Mouse (Mus musculus): Measurements from ENCODE around the gene Ss18l2. TPM values are rescaled to one million over a fixed set of nuclear protein-coding genes. Genes with fewer than 3 reads are reported as not detected.
A peak's percentile ranks its signal among the peaks of the same experiment; 100 is the strongest.

The Ss18l2 gene
- polyA plus RNA-seq, 1 experiment from 2014 or later = 106 TPM

GRCm38 (mm10) chr9:121708506-121709486, 1.3 kb upstream of the Ss18l2 start:
- 70% methylated on average over 7 of the region's 7 CpGs for WGBS
- Histone ChIP-seq H3K27me3 (ENCODE audit: control insufficient read depth, insufficient read depth, low read length) (no peaks in the 10 kb centered on the region), H3K9ac (ENCODE audit: low read length) (no peak overlapping the region), H3K4me3 (ENCODE audit: low read depth, low read length) (no peak overlapping the region), H3K4me2 (no peak overlapping the region), H3K36me3 (ENCODE audit: control insufficient read depth, insufficient read depth, low read length) (no peaks in the 10 kb centered on the region; the same call in 1 of the 2 replicates), H3K27ac (ENCODE audit: low read depth, low read length) (no peak overlapping the region), H3K4me1 (ENCODE audit: control insufficient read depth, insufficient read depth, low read length) (peaks cover 23% of the 10 kb centered on the region), H3K9me3 (ENCODE audit: control insufficient read depth, low read length) (no peaks in the 10 kb centered on the region)
- ATAC-seq (ENCODE audit: low FRiP score) = no peak
- DNase-seq (ENCODE audit: low spot score, missing footprints) = peak; percentile 47

- Histone ChIP-seq H3K27me3 (ENCODE audit: control insufficient read depth, insufficient read depth, low read length) (no peaks in the 10 kb centered on the region), H3K9ac (ENCODE audit: low read length) (peak overlapping the region; percentile 85), H3K4me1 (ENCODE audit: control insufficient read depth, insufficient read depth, low read length) (peaks cover 14% of the 10 kb centered on the region), H3K27ac (ENCODE audit: low read depth, low read length) (peak overlapping the region; percentile 80), H3K4me3 (ENCODE audit: low read depth, low read length) (peak overlapping the region; percentile 85), H3K9me3 (ENCODE audit: control insufficient read depth, low read length) (no peaks in the 10 kb centered on the region), H3K36me3 (ENCODE audit: control insufficient read depth, insufficient read depth, low read length) (no peaks in the 10 kb centered on the region; the same call in 1 of the 2 replicates), H3K4me2 (peak overlapping the region; percentile 78)
- 0% methylated on average over 18 of the region's 18 CpGs for WGBS
- no peak for DNase-seq (ENCODE audit: low spot score, missing footprints)
- peak; percentile 60 for ATAC-seq (ENCODE audit: low FRiP score)
Measured at GRCm38 (mm10) chr9:121710584-121710975, 451 bp downstream of the Ss18l2 start.

DNA sequence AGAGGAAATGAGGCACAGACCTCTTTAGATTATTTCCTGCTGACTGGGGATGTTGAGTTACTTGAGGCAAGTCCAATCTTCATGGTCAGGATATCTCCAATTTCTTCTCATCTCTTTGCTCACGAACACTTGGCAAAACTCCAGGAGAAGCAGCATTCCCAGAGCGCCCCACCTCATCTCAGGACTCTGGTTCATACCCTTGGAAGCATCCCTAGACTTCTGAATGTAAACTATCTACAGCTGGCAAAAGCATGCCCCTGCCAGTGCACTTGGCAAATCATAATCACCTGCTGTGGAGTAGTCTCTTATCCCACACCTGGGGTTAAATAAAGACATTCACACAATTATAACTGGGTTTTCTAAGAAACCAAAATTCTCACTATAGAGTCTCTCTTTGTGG, 6.9 kb downstream of the Ss18l2 start:
- Histone ChIP-seq H3K27me3 (ENCODE audit: control insufficient read depth, insufficient read depth, low read length) (no peaks in the 10 kb centered on the region), H3K4me2 (no peak overlapping the region), H3K9ac (ENCODE audit: low read length) (no peak overlapping the region), H3K36me3 (ENCODE audit: control insufficient read depth, insufficient read depth, low read length) (no peaks in the 10 kb centered on the region; the same call in 1 of the 2 replicates), H3K4me3 (ENCODE audit: low read depth, low read length) (no peak overlapping the region), H3K9me3 (ENCODE audit: control insufficient read depth, low read length) (no peaks in the 10 kb centered on the region), H3K4me1 (ENCODE audit: control insufficient read depth, insufficient read depth, low read length) (peaks cover 7% of the 10 kb centered on the region), H3K27ac (ENCODE audit: low read depth, low read length) (no peak overlapping the region)
- DNase-seq (ENCODE audit: low spot score, missing footprints) = no peak
- WGBS = 88% methylated on average over 2 of the region's 2 CpGs
- ATAC-seq (ENCODE audit: low FRiP score) = no peak

GRCm38 (mm10) chr9:121718070-121718705, 8.1 kb downstream of the Ss18l2 start:
- no peak for DNase-seq (ENCODE audit: low spot score, missing footprints)
- peak overlapping the region; percentile 95 for H3K4me3 ChIP-seq (ENCODE audit: low read depth, low read length)
- 67% methylated on average over 15 of the region's 15 CpGs for WGBS

DNA sequence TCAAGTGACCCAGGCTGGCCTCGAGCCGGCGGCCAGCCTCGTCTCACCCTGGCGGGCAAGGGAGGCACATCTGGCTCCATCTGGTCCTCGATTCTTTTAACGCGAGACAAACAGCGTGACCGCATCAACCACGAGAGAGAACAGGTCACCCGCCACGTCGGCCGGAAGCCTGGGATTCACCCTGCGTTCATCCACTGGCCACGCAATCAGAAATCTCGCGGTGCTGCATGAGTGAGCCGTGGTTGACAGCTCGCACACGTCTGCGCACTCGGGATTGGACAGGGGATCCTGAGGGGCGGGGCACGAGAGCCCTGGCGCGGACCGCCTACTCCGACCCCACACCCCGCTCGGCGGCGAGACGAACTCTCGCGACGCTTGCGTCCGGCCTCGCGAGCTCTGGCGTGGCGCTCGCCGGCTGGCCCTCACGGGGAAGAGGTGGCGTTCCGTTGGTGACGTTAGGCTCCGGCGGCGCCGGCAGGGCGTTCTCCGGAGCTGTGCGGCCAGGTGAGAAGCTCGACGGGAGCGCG, 8.7 kb downstream of the Ss18l2 start, which contains the start of gene Nktr:
Gene Nktr, plus strand, starts transcription at position 378 of the 527 bp plus-strand sequence.
- DNase-seq (ENCODE audit: low spot score, missing footprints) = peak; percentile 98
- Histone ChIP-seq H3K4me1 (ENCODE audit: control insufficient read depth, insufficient read depth, low read length) (peaks cover 7% of the 10 kb centered on the region), H3K36me3 (ENCODE audit: control insufficient read depth, insufficient read depth, low read length) (no peaks in the 10 kb centered on the region), H3K4me2 (peak within 1 kb of the TSS; percentile 95), H3K27me3 (ENCODE audit: control insufficient read depth, insufficient read depth, low read length) (no peaks in the 10 kb centered on the region), H3K4me3 (ENCODE audit: low read depth, low read length) (peak within 1 kb of the TSS; percentile 95), H3K27ac (ENCODE audit: low read depth, low read length) (peak within 1 kb of the TSS; percentile 89), H3K9ac (ENCODE audit: low read length) (peak within 1 kb of the TSS; percentile 92), H3K9me3 (ENCODE audit: control insufficient read depth, low read length) (no peaks in the 10 kb centered on the region)
- peak; percentile 99 for ATAC-seq (ENCODE audit: low FRiP score)
- under 1% methylated on average over 47 of the region's 61 CpGs for WGBS

More at GRCm38 (mm10) chr9:121718070-121718705, 8.1 kb downstream of the Ss18l2 start:
- ATAC-seq (ENCODE audit: low FRiP score) = peak; percentile 5
- Histone ChIP-seq H3K36me3 (ENCODE audit: control insufficient read depth, insufficient read depth, low read length) (no peaks in the 10 kb centered on the region), H3K27me3 (ENCODE audit: control insufficient read depth, insufficient read depth, low read length) (no peaks in the 10 kb centered on the region), H3K27ac (ENCODE audit: low read depth, low read length) (peak overlapping the region; percentile 88), H3K4me2 (peak overlapping the region; percentile 65), H3K9ac (ENCODE audit: low read length) (peak overlapping the region; percentile 78), H3K4me1 (ENCODE audit: control insufficient read depth, insufficient read depth, low read length) (peaks cover 7% of the 10 kb centered on the region), H3K9me3 (ENCODE audit: control insufficient read depth, low read length) (no peaks in the 10 kb centered on the region)

DNA sequence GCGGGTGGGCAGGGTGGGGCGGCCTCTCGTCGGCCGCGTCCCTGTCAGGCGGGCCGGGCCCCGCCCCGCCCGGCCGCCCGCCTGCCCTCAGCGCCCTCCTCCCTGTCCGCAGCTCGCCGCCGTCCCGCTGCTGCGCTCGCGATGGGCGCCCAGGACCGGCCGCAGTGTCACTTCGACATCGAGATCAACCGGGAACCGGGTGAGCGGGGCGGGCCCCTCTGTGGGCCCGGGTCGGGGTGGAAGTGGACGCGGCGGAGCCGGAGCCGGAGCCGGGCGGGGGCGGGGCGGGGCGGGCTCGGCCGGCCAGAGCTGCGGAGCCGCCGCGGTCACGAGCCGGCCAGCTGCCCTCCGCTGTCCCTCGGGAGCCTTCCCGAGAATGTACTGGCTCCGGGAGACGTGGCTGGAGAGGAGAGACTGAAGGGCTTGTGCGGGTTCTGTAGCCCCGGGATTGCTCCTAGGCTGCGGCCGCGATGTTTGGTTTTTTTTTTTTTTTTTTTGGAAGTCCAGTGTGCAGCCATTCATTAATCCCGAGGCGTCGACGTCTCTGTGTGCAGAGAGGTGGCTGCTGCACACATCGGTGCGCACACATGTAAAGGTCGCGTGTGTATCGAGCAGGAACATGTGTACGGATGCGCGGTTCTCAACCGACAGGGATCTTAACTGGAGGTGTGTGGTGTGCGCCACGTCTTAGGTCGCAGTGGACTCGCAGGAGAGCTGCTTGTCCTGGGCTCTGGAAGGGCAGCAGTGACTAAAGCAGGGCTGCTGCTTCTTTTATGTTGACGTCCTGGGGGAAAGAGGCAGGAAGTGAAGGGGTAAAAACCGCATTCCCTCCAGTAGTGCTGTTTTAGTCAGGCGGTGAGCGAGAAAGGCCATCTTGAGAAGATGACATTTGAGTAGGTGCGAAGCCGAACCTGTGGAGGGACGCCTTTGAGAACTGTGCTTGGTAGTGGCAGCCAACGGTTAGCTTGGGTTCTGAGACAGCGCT, 9.5 kb downstream of the Ss18l2 start:
- peak; percentile 83 for ATAC-seq (ENCODE audit: low FRiP score)
- peaks cover 7% of the 10 kb centered on the region for H3K4me1 ChIP-seq (ENCODE audit: control insufficient read depth, insufficient read depth, low read length)
- peak overlapping the region; percentile 95 for H3K4me2 ChIP-seq
- H3K9me3 ChIP-seq (ENCODE audit: control insufficient read depth, low read length) = no peaks in the 10 kb centered on the region
- peak; percentile 95 for DNase-seq (ENCODE audit: low spot score, missing footprints)
- peak overlapping the region; percentile 92 for H3K9ac ChIP-seq (ENCODE audit: low read length)
- H3K4me3 ChIP-seq (ENCODE audit: low read depth, low read length) = peak overlapping the region; percentile 95
- under 1% methylated on average over 67 of the region's 87 CpGs for WGBS
- H3K27me3 ChIP-seq (ENCODE audit: control insufficient read depth, insufficient read depth, low read length) = no peaks in the 10 kb centered on the region
- H3K36me3 ChIP-seq (ENCODE audit: control insufficient read depth, insufficient read depth, low read length) = no peaks in the 10 kb centered on the region
- peak overlapping the region; percentile 89 for H3K27ac ChIP-seq (ENCODE audit: low read depth, low read length)

DNA sequence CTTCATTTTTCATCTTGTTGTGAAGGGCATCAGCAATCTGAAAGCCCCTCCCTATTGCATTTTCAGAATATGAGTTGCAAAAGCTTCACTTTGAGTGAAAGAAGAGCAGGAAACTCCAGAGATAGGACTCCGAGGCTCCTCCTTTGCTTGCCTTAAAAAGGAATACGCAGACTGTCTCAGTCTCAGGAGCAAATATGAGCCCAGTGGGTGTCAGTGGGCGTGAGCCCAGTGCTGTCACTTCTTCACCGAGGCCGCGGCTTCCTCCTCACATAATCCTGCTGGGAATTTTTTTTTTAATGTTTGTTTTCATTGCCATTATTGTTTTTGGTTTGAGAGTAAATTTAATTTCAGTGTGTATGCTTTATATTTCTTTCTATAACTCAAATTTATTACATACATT, 30.4 kb downstream of the Ss18l2 start:
- DNase-seq (ENCODE audit: low spot score, missing footprints) = no peak
- Histone ChIP-seq H3K9ac (ENCODE audit: low read length) (no peak overlapping the region), H3K9me3 (ENCODE audit: control insufficient read depth, low read length) (no peaks in the 10 kb centered on the region), H3K4me3 (ENCODE audit: low read depth, low read length) (no peak overlapping the region), H3K27ac (ENCODE audit: low read depth, low read length) (no peak overlapping the region), H3K4me1 (ENCODE audit: control insufficient read depth, insufficient read depth, low read length) (no peaks in the 10 kb centered on the region), H3K27me3 (ENCODE audit: control insufficient read depth, insufficient read depth, low read length) (no peaks in the 10 kb centered on the region), H3K4me2 (no peak overlapping the region), H3K36me3 (ENCODE audit: control insufficient read depth, insufficient read depth, low read length) (peaks cover 8% of the 10 kb centered on the region; the same call in 1 of the 2 replicates)
- no peak for ATAC-seq (ENCODE audit: low FRiP score)
- WGBS = 90% methylated on average over 6 of the region's 6 CpGs

DNA sequence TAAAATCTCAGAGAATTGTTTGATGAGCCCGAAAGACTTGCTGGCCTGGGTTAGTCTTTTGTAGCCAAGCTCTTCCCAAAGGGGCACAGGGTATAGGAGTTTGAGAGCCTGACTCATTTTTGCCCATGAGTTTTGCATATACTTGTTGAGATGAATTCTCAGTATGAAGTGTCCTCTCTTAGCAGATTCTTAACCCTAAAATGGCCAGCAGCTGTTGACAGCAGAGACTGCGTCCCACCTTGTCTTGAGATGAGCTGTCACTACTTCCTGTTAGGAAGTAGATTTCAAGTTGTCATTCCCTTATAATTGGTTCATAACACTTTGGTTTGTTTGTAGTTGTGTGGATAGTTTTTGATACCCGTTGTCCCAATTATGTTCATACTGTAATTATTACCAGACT, 31.0 kb downstream of the Ss18l2 start:
- H3K4me3 ChIP-seq (ENCODE audit: low read depth, low read length) = no peak overlapping the region
- no peaks in the 10 kb centered on the region for H3K4me1 ChIP-seq (ENCODE audit: control insufficient read depth, insufficient read depth, low read length)
- no peak overlapping the region for H3K9ac ChIP-seq (ENCODE audit: low read length)
- ATAC-seq (ENCODE audit: low FRiP score) = no peak
- WGBS = 92% methylated on average over 3 of the region's 3 CpGs
- no peak for DNase-seq (ENCODE audit: low spot score, missing footprints)
- H3K27me3 ChIP-seq (ENCODE audit: control insufficient read depth, insufficient read depth, low read length) = no peaks in the 10 kb centered on the region
- H3K9me3 ChIP-seq (ENCODE audit: control insufficient read depth, low read length) = no peaks in the 10 kb centered on the region
- no peak overlapping the region for H3K27ac ChIP-seq (ENCODE audit: low read depth, low read length)
- peaks cover 8% of the 10 kb centered on the region; the same call in 1 of the 2 replicates for H3K36me3 ChIP-seq (ENCODE audit: control insufficient read depth, insufficient read depth, low read length)
- no peak overlapping the region for H3K4me2 ChIP-seq
